Mouse (Mus musculus) liver, embryonic 13.5 days (tissue): ENCODE results near the gene Spice1. TPM values are rescaled to one million over a fixed set of nuclear protein-coding genes. Genes with fewer than 3 reads are reported as not detected.

ENCODE experiments used
- ATAC-seq: fragments of 200-750 bp; cut with Nextera tagmentation; 2 replicates; pipeline ENCODE4 v1.8.0; 2017; ENCODE audit warnings: low read depth, mild to moderate bottlenecking, moderate number of reproducible peaks, moderate library complexity
- DNase-seq: peaks from one replicate; pipeline ENCODE4 v3.0.0; 2022
- H3K27ac ChIP-seq: fragments of 300-500 bp; sonication (generic); 2 replicates; pipeline ENCODE4 v1.5.1; 2015; ENCODE audit warnings: moderate library complexity, mild to moderate bottlenecking, inconsistent platforms
- H3K27me3 ChIP-seq: fragments of 300-500 bp; sonication (generic); 2 replicates; pipeline ENCODE4 v1.6.1; 2015; ENCODE audit warnings: mild to moderate bottlenecking, inconsistent platforms
- H3K36me3 ChIP-seq: fragments of 300-500 bp; sonication (generic); 2 replicates; pipeline ENCODE4 v1.6.1; 2015; ENCODE audit warnings: mild to moderate bottlenecking, inconsistent platforms
- H3K4me1 ChIP-seq: fragments of 300-500 bp; sonication (generic); replicated peaks from 2 replicates; pipeline ENCODE4 v1.6.1; 2015; ENCODE audit warnings: inconsistent platforms
- H3K4me2 ChIP-seq: fragments of 300-500 bp; sonication (generic); 2 replicates; pipeline ENCODE4 v1.6.1; 2015; ENCODE audit warnings: inconsistent platforms, mild to moderate bottlenecking, moderate library complexity
- H3K4me3 ChIP-seq: fragments of 300-500 bp; sonication (generic); replicated peaks from 2 replicates; pipeline ENCODE4 v1.5.1; 2015; ENCODE audit warnings: mild to moderate bottlenecking, inconsistent platforms
- H3K9ac ChIP-seq: fragments of 300-500 bp; sonication (generic); 2 replicates; pipeline ENCODE4 v1.6.1; 2015; ENCODE audit warnings: mild to moderate bottlenecking, inconsistent platforms
- H3K9me3 ChIP-seq: fragments of 300-500 bp; sonication (generic); replicated peaks from 2 replicates; pipeline ENCODE4 v1.6.1; 2016; ENCODE audit warnings: inconsistent platforms
- WGBS: fragments of 180-500 bp; shearing (Covaris S2); methylation state at CpG from one replicate; pipeline ENCODE4 v1.1.7; 2015; ENCODE audit not compliant: insufficient replicate concordance; 5-methylcytosine and 5-hydroxymethylcytosine counted together
- polyA plus RNA-seq: library from polyadenylated mRNA; unstranded; fragments of >200 nt; fragmentation: Nextera tagmentation; extraction: Ambion mirVana; gene quantifications from 2 replicates; pipeline ENCODE4 v1.2.1, GENCODE M21; 2015

The Spice1 gene
- polyA plus RNA-seq, 1 experiment from 2014 or later: 8.2 TPM

GRCm38 (mm10) chr16:44331671-44331994 lies 15.3 kb upstream of the Spice1 start:
- WGBS: 16% methylated on average over 6 of the region's 6 CpGs
- H3K9me3 ChIP-seq: peaks cover 3% of the 10 kb centered on the region; the same call in 1 of the 2 replicates

GRCm38 (mm10) chr16:44331995-44332860 lies 14.7 kb upstream of the Spice1 start:
- H3K9ac ChIP-seq: peak overlapping the region; percentile 49; the same call in 1 of the 2 replicates

More at GRCm38 (mm10) chr16:44331671-44331994, 15.3 kb upstream of the Spice1 start:
- ATAC-seq: no peak
- Histone ChIP-seq H3K27ac (no peak overlapping the region), H3K4me3 (peak overlapping the region; percentile 57), H3K4me1 (peaks cover 9% of the 10 kb centered on the region), H3K36me3 (no peaks in the 10 kb centered on the region), H3K4me2 (peak overlapping the region; percentile 81), H3K9ac (peak overlapping the region; percentile 49; the same call in 1 of the 2 replicates), H3K27me3 (peaks cover 42% of the 10 kb centered on the region)
- DNase-seq: no peak

GRCm38 (mm10) chr16:44332861-44333284 lies 14.0 kb upstream of the Spice1 start, which contains the start of gene Sidt1:
Gene Sidt1, minus strand, starts transcription at chr16:44333196.
- peaks cover 42% of the 10 kb centered on the region for H3K27me3 ChIP-seq
- H3K4me3 ChIP-seq: peak within 1 kb of the TSS; percentile 57
- H3K27ac ChIP-seq: no peak within 1 kb of the TSS
- peaks cover 9% of the 10 kb centered on the region for H3K4me1 ChIP-seq
- ATAC-seq: no peak
- DNase-seq: no peak
- WGBS: 10% methylated on average over 15 of the region's 15 CpGs
- H3K9me3 ChIP-seq: peaks cover 3% of the 10 kb centered on the region; the same call in 1 of the 2 replicates
- no peaks in the 10 kb centered on the region for H3K36me3 ChIP-seq
- peak within 1 kb of the TSS; percentile 49; the same call in 1 of the 2 replicates for H3K9ac ChIP-seq
- H3K4me2 ChIP-seq: peak within 1 kb of the TSS; percentile 81

More at GRCm38 (mm10) chr16:44331995-44332860, 14.7 kb upstream of the Spice1 start:
- peak overlapping the region; percentile 57 for H3K4me3 ChIP-seq
- no peaks in the 10 kb centered on the region for H3K36me3 ChIP-seq
- peaks cover 9% of the 10 kb centered on the region for H3K4me1 ChIP-seq
- ATAC-seq (no peak), DNase-seq (no peak)
- H3K27me3 ChIP-seq: peaks cover 42% of the 10 kb centered on the region
- H3K4me2 ChIP-seq: peak overlapping the region; percentile 81
- peaks cover 3% of the 10 kb centered on the region; the same call in 1 of the 2 replicates for H3K9me3 ChIP-seq
- H3K27ac ChIP-seq: no peak overlapping the region
- 1% methylated on average over 60 of the region's 60 CpGs for WGBS

GRCm38 (mm10) chr16:44337541-44337940 lies 9.4 kb upstream of the Spice1 start:
- no peak for ATAC-seq
- H3K27me3 ChIP-seq: peaks cover 20% of the 10 kb centered on the region
- H3K4me1 ChIP-seq: peaks cover under 1% of the 10 kb centered on the region; the same call in 1 of the 2 replicates
- no peak overlapping the region for H3K4me3 ChIP-seq
- no peak overlapping the region for H3K9ac ChIP-seq
- H3K27ac ChIP-seq: no peak overlapping the region
- no peak for DNase-seq
- no peaks in the 10 kb centered on the region for H3K9me3 ChIP-seq
- H3K4me2 ChIP-seq: no peak overlapping the region
- no peaks in the 10 kb centered on the region for H3K36me3 ChIP-seq

- H3K4me1 ChIP-seq: peaks cover 32% of the 10 kb centered on the region
- H3K9ac ChIP-seq: peak overlapping the region; percentile 51; the same call in 1 of the 2 replicates
- peak overlapping the region; percentile 48 for H3K4me2 ChIP-seq
- ATAC-seq (no peak), DNase-seq (no peak)
- no peaks in the 10 kb centered on the region for H3K27me3 ChIP-seq
- 21% methylated on average over 4 of the region's 4 CpGs for WGBS
- no peaks in the 10 kb centered on the region for H3K36me3 ChIP-seq
- H3K27ac ChIP-seq: peak overlapping the region; percentile 13; the same call in 1 of the 2 replicates
- H3K9me3 ChIP-seq: no peaks in the 10 kb centered on the region
- H3K4me3 ChIP-seq: no peak overlapping the region
Measured at GRCm38 (mm10) chr16:44349801-44350397, 3.0 kb downstream of the Spice1 start.

GRCm38 (mm10) chr16:44356291-44356690 lies 9.4 kb downstream of the Spice1 start:
- Histone ChIP-seq H3K9ac (no peak overlapping the region), H3K4me1 (peaks cover 22% of the 10 kb centered on the region), H3K4me2 (no peak overlapping the region), H3K27ac (no peak overlapping the region), H3K27me3 (no peaks in the 10 kb centered on the region), H3K4me3 (no peak overlapping the region), H3K36me3 (peaks cover 9% of the 10 kb centered on the region; the same call in 1 of the 2 replicates), H3K9me3 (no peaks in the 10 kb centered on the region)
- ATAC-seq (no peak), DNase-seq (no peak)
- 35% methylated on average over 7 of the region's 7 CpGs for WGBS

- peak overlapping the region; percentile 28 for H3K4me2 ChIP-seq
- peaks cover 17% of the 10 kb centered on the region for H3K36me3 ChIP-seq
- 57% methylated on average over 4 of the region's 4 CpGs for WGBS
Measured at GRCm38 (mm10) chr16:44357571-44358268, 10.8 kb downstream of the Spice1 start.

GRCm38 (mm10) chr16:44361921-44362890 lies 15.3 kb downstream of the Spice1 start:
- Histone ChIP-seq H3K4me1 (peaks cover 16% of the 10 kb centered on the region), H3K27ac (no peak overlapping the region), H3K4me2 (no peak overlapping the region), H3K9ac (no peak overlapping the region), H3K9me3 (no peaks in the 10 kb centered on the region), H3K27me3 (no peaks in the 10 kb centered on the region), H3K36me3 (peaks cover 30% of the 10 kb centered on the region), H3K4me3 (no peak overlapping the region)
- 82% methylated on average over 10 of the region's 10 CpGs for WGBS
- DNase-seq (no peak), ATAC-seq (no peak)

More at GRCm38 (mm10) chr16:44357571-44358268, 10.8 kb downstream of the Spice1 start:
- Histone ChIP-seq H3K9me3 (no peaks in the 10 kb centered on the region), H3K27me3 (no peaks in the 10 kb centered on the region), H3K9ac (no peak overlapping the region), H3K4me3 (no peak overlapping the region), H3K4me1 (peaks cover 22% of the 10 kb centered on the region), H3K27ac (no peak overlapping the region)
- ATAC-seq (peak; percentile 100), DNase-seq (peak; percentile 83)

GRCm38 (mm10) chr16:44365522-44365921 lies 18.6 kb downstream of the Spice1 start:
- H3K27ac ChIP-seq: no peak overlapping the region
- no peak overlapping the region for H3K4me3 ChIP-seq
- no peak overlapping the region for H3K4me2 ChIP-seq
- DNase-seq: no peak
- H3K27me3 ChIP-seq: no peaks in the 10 kb centered on the region
- whole genome bisulfite sequencing: 54% methylated on average over 7 of the region's 7 CpGs
- H3K36me3 ChIP-seq: peaks cover 35% of the 10 kb centered on the region
- no peaks in the 10 kb centered on the region for H3K9me3 ChIP-seq
- H3K4me1 ChIP-seq: peaks cover 5% of the 10 kb centered on the region
- peak; percentile 73 for ATAC-seq
- H3K9ac ChIP-seq: no peak overlapping the region

- Histone ChIP-seq H3K4me3 (no peak overlapping the region), H3K4me1 (no peaks in the 10 kb centered on the region), H3K9ac (no peak overlapping the region), H3K9me3 (no peaks in the 10 kb centered on the region), H3K27me3 (no peaks in the 10 kb centered on the region), H3K27ac (no peak overlapping the region), H3K4me2 (no peak overlapping the region), H3K36me3 (peaks cover 46% of the 10 kb centered on the region)
- no peak for ATAC-seq
- 58% methylated on average over 4 of the region's 4 CpGs for whole genome bisulfite sequencing
- DNase-seq: no peak
Measured at GRCm38 (mm10) chr16:44375459-44375858, 28.5 kb downstream of the Spice1 start.
